Mouse (Mus musculus): Measurements from ENCODE around the gene Ttyh3. TPM values are rescaled to one million over a fixed set of nuclear protein-coding genes. Genes with fewer than 3 reads are reported as not detected.

Gene Ttyh3
- polyA plus RNA-seq (2021) = 95.0 TPM

DNA sequence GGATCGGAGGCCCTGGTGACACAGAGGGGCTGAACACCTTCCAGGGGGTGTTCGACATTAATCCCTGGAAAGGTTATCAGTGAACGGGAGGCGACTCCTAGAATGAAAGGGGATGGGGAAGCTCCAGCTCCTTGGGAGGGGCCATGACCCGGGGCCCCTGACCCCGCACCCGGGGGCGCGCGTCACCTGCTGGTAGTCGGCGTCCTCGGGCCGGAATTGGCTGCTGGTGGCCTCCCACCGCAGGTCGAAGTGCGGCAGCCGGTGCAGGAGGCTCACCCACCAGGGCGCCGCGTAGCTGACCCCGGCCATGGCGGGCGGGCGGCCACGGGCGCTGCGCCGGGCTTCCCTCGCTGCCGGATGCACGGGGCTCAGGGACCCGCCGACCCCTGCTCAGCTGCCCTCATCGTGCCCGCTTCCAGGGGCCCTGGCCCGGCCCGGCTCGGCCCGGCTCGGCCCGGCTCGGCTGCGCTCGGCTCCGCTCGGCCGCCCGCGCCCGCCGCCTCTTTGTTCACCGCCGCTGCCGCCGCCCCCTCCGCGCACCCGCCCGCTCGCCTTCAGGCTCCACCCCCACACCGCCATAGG lies at the start of gene Ttyh3:
Gene Ttyh3, minus strand, starts transcription at position 513 of the 582 bp plus-strand sequence.
- no peaks in the 10 kb centered on the region for H3K27me3 ChIP-seq
- ATAC-seq (no peak), DNase-seq (ENCODE audit: low read depth, low spot score) (no peak)
- TF ChIP-seq CTCF (IDR thresholded peaks at IDR 0.05) = no peak
- CTCF ChIA-PET = interaction anchor here (0.9 to 1.2 kb wide), 5 partner anchors 12 to 170 kb away, joined by 3 to 4 read pairs (median 3); no protein-coding TSS in a partner anchor
- in situ Hi-C loops (cut with MboI; ENCODE audit: low pct_unique_long_range_greater_than_20kb) = loop anchor here (25.0 kb wide), 1 partner anchor 2011 kb away; no protein-coding TSS in a partner anchor
- POLR2A ChIA-PET = interaction anchor here (1.0 to 1.7 kb wide), 5 partner anchors 8 to 53 kb away, joined by 3 to 5 read pairs (median 4); no protein-coding TSS in a partner anchor

DNA sequence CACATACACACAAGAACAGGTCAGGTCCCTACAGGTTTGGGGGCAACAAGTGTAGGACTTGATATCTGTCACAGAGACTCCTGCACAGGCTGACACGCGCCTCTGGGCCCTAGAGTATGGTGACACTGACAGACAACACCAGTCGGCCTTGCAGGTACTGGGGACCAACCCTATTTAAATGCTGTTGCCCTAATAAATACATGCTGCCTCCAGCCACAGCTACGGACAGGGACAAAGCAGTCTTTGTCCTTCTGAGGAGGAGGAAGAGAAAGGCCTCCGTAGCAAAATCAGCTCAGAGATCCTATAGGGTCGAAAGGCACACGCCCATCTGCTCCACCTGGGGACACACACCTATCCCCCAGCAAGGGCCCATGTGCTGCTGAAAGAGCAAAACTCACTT lies 47.2 kb upstream of the Ttyh3 start:
- ATAC-seq (no peak), DNase-seq (ENCODE audit: low read depth, low spot score) (no peak)
- in situ Hi-C loops (cut with MboI; ENCODE audit: low pct_unique_long_range_greater_than_20kb) = no loop called here
- TF ChIP-seq CTCF (IDR thresholded peaks at IDR 0.05) = no peak
- ChIA-PET CTCF (no interaction called here), POLR2A (interaction anchor here (1.3 kb wide), 1 partner anchor 13 kb away, joined by 3 read pairs; no protein-coding TSS in a partner anchor)
- H3K27me3 ChIP-seq = no peaks in the 10 kb centered on the region

DNA sequence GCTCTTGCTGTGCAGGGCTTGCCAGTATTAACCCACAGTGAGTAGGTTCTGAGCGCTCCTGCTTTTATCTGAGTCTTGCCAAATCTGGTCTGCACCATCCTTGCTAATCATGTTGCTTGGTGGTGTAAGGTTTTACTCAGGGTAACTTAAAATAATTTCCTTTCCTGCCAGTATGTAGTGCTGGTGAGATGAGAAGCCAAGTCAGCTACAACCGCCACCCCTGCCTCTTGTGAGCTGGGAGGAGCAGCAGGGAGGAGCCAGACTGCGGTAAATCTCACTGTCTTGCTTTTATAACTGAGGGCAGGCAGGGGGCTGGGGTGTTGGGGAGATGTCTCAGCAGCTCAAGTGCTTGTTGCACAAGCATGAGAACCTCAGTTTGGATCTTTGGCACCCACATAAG lies 39.6 kb upstream of the Ttyh3 start:
- ChIA-PET CTCF (no interaction called here), POLR2A (no interaction called here)
- DNase-seq (ENCODE audit: low read depth, low spot score) = no peak
- ATAC-seq = no peak
- in situ Hi-C loops (cut with MboI; ENCODE audit: low pct_unique_long_range_greater_than_20kb) = no loop called here
- no peaks in the 10 kb centered on the region for H3K27me3 ChIP-seq
- no peak for TF ChIP-seq CTCF (IDR thresholded peaks at IDR 0.05)

DNA sequence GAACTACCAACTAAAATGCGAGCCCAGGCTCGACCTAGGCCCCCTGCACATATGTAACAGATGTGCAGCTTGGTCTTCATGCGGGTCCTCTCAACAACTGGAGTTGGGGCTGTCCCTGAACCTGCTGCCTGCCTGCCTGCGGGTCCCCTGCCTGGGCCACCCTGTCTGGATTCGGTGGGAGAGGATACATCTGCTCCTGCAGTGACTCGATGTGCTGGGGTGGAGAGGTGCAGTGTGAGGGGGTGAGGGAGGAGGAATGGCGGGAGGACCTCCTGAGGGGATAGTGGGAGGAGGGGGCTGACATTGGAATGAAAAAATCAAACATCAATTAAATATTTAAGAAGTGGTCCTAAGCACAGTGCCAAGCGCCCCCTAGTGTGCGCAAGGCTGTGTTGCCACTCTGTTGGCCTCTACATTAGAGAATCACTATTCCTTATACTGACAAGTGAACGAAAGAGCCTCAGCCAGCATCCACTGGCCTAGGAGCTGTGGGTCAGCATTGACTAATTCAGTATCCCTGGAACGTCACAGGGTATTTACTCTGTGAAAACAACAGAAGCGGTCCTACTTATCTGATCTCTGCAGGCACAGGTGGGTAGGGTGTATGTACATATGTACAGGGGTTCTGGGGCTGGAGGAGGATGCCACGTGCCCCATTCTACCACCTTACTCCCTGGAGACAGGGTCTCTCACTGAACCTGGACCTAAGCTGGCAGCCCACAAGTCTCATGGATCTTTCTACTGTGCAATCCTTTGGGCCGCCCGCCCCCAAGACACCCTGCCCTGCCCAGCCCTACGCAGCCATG lies 35.7 kb upstream of the Ttyh3 start:
- ChIA-PET POLR2A (no interaction called here), CTCF (interaction anchor here (0.7 kb wide), 1 partner anchor 9 kb away, joined by 3 read pairs; no protein-coding TSS in a partner anchor)
- no peak for ATAC-seq
- no peaks in the 10 kb centered on the region for H3K27me3 ChIP-seq
- in situ Hi-C loops (cut with MboI; ENCODE audit: low pct_unique_long_range_greater_than_20kb) = no loop called here
- DNase-seq (ENCODE audit: low read depth, low spot score) = no peak
- TF ChIP-seq CTCF (IDR thresholded peaks at IDR 0.05) = no peak

DNA sequence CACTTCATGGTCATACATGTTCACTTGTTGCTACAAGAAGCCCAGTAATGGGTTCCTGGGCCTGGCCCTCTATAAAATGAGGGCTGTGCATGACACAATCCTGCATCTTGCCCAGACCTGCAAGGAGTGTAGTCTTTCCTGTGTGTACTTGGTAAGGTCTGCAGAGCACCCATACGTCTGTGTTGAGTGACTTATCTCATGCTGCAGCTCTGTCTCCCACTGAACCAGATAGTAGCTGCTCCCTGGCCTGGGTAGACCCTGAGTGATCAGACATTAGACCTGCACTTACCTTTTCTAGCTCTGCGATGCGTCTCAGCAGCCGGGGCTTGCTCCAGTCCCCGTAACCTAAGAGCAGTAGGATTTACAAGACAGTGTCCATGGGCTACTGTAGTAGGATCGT lies 33.3 kb upstream of the Ttyh3 start:
- CTCF ChIA-PET = interaction anchor here (0.7 to 2.3 kb wide), 3 partner anchors 19 to 142 kb away, joined by 3 to 6 read pairs (median 3); no protein-coding TSS in a partner anchor
- ATAC-seq = no peak
- no peak for DNase-seq (ENCODE audit: low read depth, low spot score)
- in situ Hi-C loops (cut with MboI; ENCODE audit: low pct_unique_long_range_greater_than_20kb) = no loop called here
- no peak for TF ChIP-seq CTCF (IDR thresholded peaks at IDR 0.05)
- no peaks in the 10 kb centered on the region for H3K27me3 ChIP-seq
- POLR2A ChIA-PET = interaction anchor here (0.8 to 1.2 kb wide), 2 partner anchors 12 to 14 kb away, joined by 3 read pairs; no protein-coding TSS in a partner anchor

DNA sequence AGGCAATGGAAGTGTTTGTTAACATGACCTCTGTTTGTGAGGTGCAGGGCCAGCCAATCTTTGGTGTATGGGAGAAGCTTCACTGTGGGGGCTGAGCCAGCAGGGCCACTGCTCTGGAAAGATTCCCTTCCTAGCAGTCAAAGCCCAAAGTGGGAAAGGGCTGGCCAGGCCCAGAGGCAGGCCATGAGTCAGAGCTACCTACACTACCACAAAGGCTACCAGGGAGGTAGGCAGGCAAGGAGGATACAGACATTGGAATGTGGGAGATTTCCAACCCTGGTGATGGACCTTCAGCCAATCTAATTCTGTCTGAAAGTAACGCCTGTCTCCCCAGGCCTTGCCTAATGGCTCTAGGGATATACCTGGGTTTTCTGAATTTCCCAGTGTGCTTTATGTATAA lies 32.1 kb upstream of the Ttyh3 start:
- H3K27me3 ChIP-seq = no peaks in the 10 kb centered on the region
- no peak for TF ChIP-seq CTCF (IDR thresholded peaks at IDR 0.05)
- POLR2A ChIA-PET = interaction anchor here (0.6 to 0.8 kb wide), 3 partner anchors 17 to 54 kb away, joined by 3 to 5 read pairs (median 4); no protein-coding TSS in a partner anchor
- CTCF ChIA-PET = interaction anchor here (0.7 to 1.8 kb wide), 4 partner anchors 11 to 141 kb away, joined by 3 to 5 read pairs (median 4); no protein-coding TSS in a partner anchor
- ATAC-seq = peak; percentile 87
- peak; percentile 85 for DNase-seq (ENCODE audit: low read depth, low spot score)
- in situ Hi-C loops (cut with MboI; ENCODE audit: low pct_unique_long_range_greater_than_20kb) = no loop called here

DNA sequence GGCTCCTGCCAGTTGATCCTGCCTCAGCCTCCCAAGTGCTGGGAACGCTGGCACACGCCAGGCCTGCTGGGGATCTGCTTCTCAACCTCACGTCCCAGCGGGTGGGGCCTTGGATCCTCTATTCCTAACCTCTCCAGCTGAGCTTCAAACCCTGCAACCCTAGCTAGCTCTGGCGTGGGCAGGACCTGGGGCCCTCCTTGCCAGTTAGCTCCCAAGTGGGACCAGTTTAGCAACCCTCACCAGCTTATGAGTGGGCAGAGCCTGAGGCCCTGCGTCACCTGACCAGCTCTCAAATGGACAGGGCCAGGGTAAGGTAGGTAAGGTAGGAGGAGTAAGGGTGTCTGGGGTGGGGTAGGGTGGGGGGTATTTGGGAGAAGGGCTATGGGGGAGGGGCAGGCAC lies 31.2 kb upstream of the Ttyh3 start:
- POLR2A ChIA-PET = no interaction called here
- ATAC-seq = no peak
- no peak for TF ChIP-seq CTCF (IDR thresholded peaks at IDR 0.05)

DNA sequence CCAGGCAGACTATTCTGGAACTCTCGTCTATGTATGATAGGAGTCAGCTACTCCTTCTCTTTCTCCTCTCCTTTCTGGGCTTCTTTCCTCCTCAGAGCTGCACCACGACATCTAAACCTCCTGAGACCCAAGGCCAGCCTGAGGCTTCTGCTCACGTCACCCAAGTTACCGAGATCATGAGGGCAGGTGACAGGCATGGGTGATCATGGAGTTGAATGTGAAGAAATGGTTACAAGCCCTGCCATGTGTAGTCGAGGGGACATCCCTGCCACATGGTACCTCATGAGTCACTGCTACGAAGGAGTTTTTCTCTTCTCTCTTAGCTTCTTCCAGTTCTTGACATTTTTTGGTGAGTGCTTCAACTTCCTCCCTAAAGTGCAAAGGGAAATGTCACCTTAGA lies 28.3 kb upstream of the Ttyh3 start:
- in situ Hi-C loops (cut with MboI; ENCODE audit: low pct_unique_long_range_greater_than_20kb) = no loop called here
- DNase-seq (ENCODE audit: low read depth, low spot score) (no peak), ATAC-seq (no peak)
- no peak for TF ChIP-seq CTCF (IDR thresholded peaks at IDR 0.05)
- POLR2A ChIA-PET = no interaction called here
- no peaks in the 10 kb centered on the region for H3K27me3 ChIP-seq
- CTCF ChIA-PET = interaction anchor here (1.3 kb wide), 1 partner anchor 112 kb away, joined by 4 read pairs; the partner anchor contains the start of gene Grifin

More for the DNA sequence above, 31.2 kb upstream of the Ttyh3 start:
- in situ Hi-C loops (cut with MboI; ENCODE audit: low pct_unique_long_range_greater_than_20kb) = no loop called here
- no peaks in the 10 kb centered on the region for H3K27me3 ChIP-seq
- CTCF ChIA-PET = interaction anchor here (1.4 to 1.8 kb wide), 3 partner anchors 10 to 112 kb away, joined by 4 to 5 read pairs (median 4); no protein-coding TSS in a partner anchor
- DNase-seq (ENCODE audit: low read depth, low spot score) = no peak

DNA sequence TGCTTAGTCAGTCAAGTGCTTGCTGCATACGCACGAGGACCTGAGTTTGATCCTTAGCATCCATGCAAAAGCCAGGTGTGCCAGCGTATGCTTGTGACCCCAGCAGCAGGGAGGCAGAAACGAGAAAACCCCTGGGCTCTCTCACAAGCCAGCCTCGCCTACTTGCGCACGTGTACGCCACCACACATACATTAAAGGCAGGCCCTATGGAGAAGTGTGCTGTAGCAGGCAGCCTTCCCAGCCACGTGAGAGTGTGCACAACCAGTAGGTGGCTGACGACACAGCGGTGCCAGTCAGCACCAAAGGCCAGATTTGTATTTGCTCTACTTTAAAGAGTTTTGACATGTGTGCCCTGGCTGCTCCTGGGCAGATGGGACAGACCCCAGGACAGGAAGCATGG lies 26.8 kb upstream of the Ttyh3 start:
- in situ Hi-C loops (cut with MboI; ENCODE audit: low pct_unique_long_range_greater_than_20kb) = no loop called here
- DNase-seq (ENCODE audit: low read depth, low spot score) (no peak), ATAC-seq (no peak)
- H3K27me3 ChIP-seq = no peaks in the 10 kb centered on the region
- no peak for TF ChIP-seq CTCF (IDR thresholded peaks at IDR 0.05)
- ChIA-PET POLR2A (no interaction called here), CTCF (interaction anchor here (1.4 kb wide), 1 partner anchor 12 kb away, joined by 4 read pairs; no protein-coding TSS in a partner anchor)

DNA sequence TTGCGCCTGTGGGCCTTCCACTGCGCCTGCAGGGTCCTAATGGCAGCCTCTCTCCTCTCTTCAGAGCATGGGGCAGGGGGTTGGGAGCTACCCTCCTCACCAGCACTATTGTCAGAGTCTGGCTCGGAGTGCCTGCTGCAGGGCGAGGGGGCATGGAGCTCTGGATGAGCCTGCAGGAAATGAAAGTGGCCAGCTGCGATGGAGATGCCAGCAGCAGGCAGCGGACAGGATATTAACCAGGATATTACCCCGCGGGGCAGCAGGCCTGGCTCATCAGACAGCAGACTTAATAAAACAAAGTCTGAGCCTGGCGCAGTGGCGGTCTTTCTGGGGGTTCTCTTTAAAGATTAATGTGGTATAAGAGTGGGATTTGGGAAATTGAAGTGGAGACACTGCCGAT lies 26.2 kb upstream of the Ttyh3 start:
- ATAC-seq (no peak), DNase-seq (ENCODE audit: low read depth, low spot score) (no peak)
- no peak for TF ChIP-seq CTCF (IDR thresholded peaks at IDR 0.05)
- CTCF ChIA-PET = interaction anchor here (1.4 kb wide), 1 partner anchor 11 kb away, joined by 4 read pairs; no protein-coding TSS in a partner anchor
- H3K27me3 ChIP-seq = no peaks in the 10 kb centered on the region
- POLR2A ChIA-PET = no interaction called here
- in situ Hi-C loops (cut with MboI; ENCODE audit: low pct_unique_long_range_greater_than_20kb) = no loop called here
